Mouse (Mus musculus) kidney, embryonic 14.5 days (tissue): ENCODE data around the gene Acbd4. TPM values are rescaled to one million over a fixed set of nuclear protein-coding genes. Genes with fewer than 3 reads are reported as not detected.

Source experiments
- ATAC-seq: fragments of 200-750 bp; cut with Nextera tagmentation; 2 replicates; pipeline ENCODE4 v1.8.0; 2017; ENCODE audit warnings: moderate number of reproducible peaks, mild to moderate bottlenecking, moderate TSS enrichment, moderate library complexity; ENCODE audit not compliant: low FRiP score, low TSS enrichment
- H3K27ac ChIP-seq: fragments of 300-500 bp; sonication (generic); 2 replicates; pipeline ENCODE4 v1.5.1; 2014; ENCODE audit warnings: low read depth, mild to moderate bottlenecking, low read length, moderate library complexity, mixed read lengths
- H3K27me3 ChIP-seq: fragments of 300-500 bp; sonication (generic); 2 replicates; pipeline ENCODE4 v1.6.1; 2014; ENCODE audit warnings: mild to moderate bottlenecking, low read length; ENCODE audit not compliant: control insufficient read depth, insufficient read depth
- H3K36me3 ChIP-seq: fragments of 300-500 bp; sonication (generic); 2 replicates; pipeline ENCODE4 v1.6.1; 2014; ENCODE audit warnings: low read length, mixed read lengths; ENCODE audit not compliant: control insufficient read depth, insufficient read depth
- H3K4me1 ChIP-seq: fragments of 300-500 bp; sonication (generic); 2 replicates; pipeline ENCODE4 v1.6.1; 2014; ENCODE audit warnings: low read length, mixed read lengths; ENCODE audit not compliant: control insufficient read depth, insufficient read depth
- H3K4me2 ChIP-seq: fragments of 300-500 bp; sonication (generic); replicated peaks from 2 replicates; pipeline ENCODE4 v1.6.1; 2014; ENCODE audit warnings: low read depth, mild to moderate bottlenecking, low read length
- H3K4me3 ChIP-seq: fragments of 300-500 bp; sonication (generic); 2 replicates; pipeline ENCODE4 v1.5.1; 2014; ENCODE audit warnings: mild to moderate bottlenecking, low read length
- H3K9ac ChIP-seq: fragments of 300-500 bp; sonication (generic); 2 replicates; pipeline ENCODE4 v1.6.1; 2014; ENCODE audit warnings: low read depth, mild to moderate bottlenecking, low read length, moderate library complexity
- H3K9me3 ChIP-seq: fragments of 300-500 bp; sonication (generic); 2 replicates; pipeline ENCODE4 v1.6.1; 2016; ENCODE audit warnings: low read length; ENCODE audit not compliant: control insufficient read depth
- WGBS: fragments of 180-500 bp; shearing (Covaris S2); extraction: QIAGEN DNeasy Blood & Tissue Kit; methylation state at CpG from one replicate; pipeline ENCODE4 v1.1.7; 2014; 5-methylcytosine and 5-hydroxymethylcytosine counted together
- polyA plus RNA-seq: library from polyadenylated mRNA; unstranded; fragments of >200 nt; fragmentation: Nextera tagmentation; extraction: Ambion mirVana; gene quantifications from 2 replicates; pipeline ENCODE4 v1.2.1, GENCODE M21; 2014

Acbd4 gene
- polyA plus RNA-seq, 1 experiment from 2014 or later: 15.8 TPM

- no peak overlapping the region for H3K27ac ChIP-seq
- no peak overlapping the region for H3K9ac ChIP-seq
- 52% methylated on average over 8 of the region's 8 CpGs for WGBS
- ATAC-seq: no peak
- no peak overlapping the region for H3K4me3 ChIP-seq
- no peaks in the 10 kb centered on the region for H3K9me3 ChIP-seq
- no peaks in the 10 kb centered on the region; the same call in 1 of the 2 replicates for H3K4me1 ChIP-seq
- peaks cover 9% of the 10 kb centered on the region for H3K27me3 ChIP-seq
- H3K4me2 ChIP-seq: no peak overlapping the region
- no peaks in the 10 kb centered on the region; the same call in 1 of the 2 replicates for H3K36me3 ChIP-seq
Observed at GRCm38 (mm10) chr11:103076581-103076980, 24.9 kb upstream of the Acbd4 start.

- H3K9me3 ChIP-seq: no peaks in the 10 kb centered on the region
- no peaks in the 10 kb centered on the region for H3K36me3 ChIP-seq
- H3K9ac ChIP-seq: no peak overlapping the region
- peaks cover 13% of the 10 kb centered on the region for H3K27me3 ChIP-seq
- H3K4me2 ChIP-seq: no peak overlapping the region
- ATAC-seq: no peak
- H3K27ac ChIP-seq: no peak overlapping the region
- no peaks in the 10 kb centered on the region; the same call in 1 of the 2 replicates for H3K4me1 ChIP-seq
- WGBS: 85% methylated on average over 11 of the region's 11 CpGs
- no peak overlapping the region for H3K4me3 ChIP-seq
Observed at GRCm38 (mm10) chr11:103078131-103078530, 23.4 kb upstream of the Acbd4 start.

- Histone ChIP-seq H3K27ac (no peak overlapping the region), H3K9me3 (no peaks in the 10 kb centered on the region), H3K36me3 (no peaks in the 10 kb centered on the region), H3K27me3 (peaks cover 13% of the 10 kb centered on the region), H3K4me3 (peak overlapping the region; percentile 30), H3K4me1 (no peaks in the 10 kb centered on the region; the same call in 1 of the 2 replicates), H3K9ac (peak overlapping the region; percentile 34; the same call in 1 of the 2 replicates), H3K4me2 (peak overlapping the region; percentile 51)
- ATAC-seq: peak; percentile 53
- 3% methylated on average over 43 of the region's 43 CpGs for WGBS
Observed at GRCm38 (mm10) chr11:103080323-103081091, 21.0 kb upstream of the Acbd4 start.

GRCm38 (mm10) chr11:103081631-103082030 is 19.9 kb upstream of the Acbd4 start:
- H3K4me1 ChIP-seq: no peaks in the 10 kb centered on the region; the same call in 1 of the 2 replicates
- no peak overlapping the region for H3K4me2 ChIP-seq
- H3K36me3 ChIP-seq: no peaks in the 10 kb centered on the region
- H3K27ac ChIP-seq: no peak overlapping the region
- 58% methylated on average over 6 of the region's 6 CpGs for WGBS
- H3K4me3 ChIP-seq: no peak overlapping the region
- ATAC-seq: no peak; the same call in 1 of the 2 replicates
- no peaks in the 10 kb centered on the region for H3K9me3 ChIP-seq
- H3K9ac ChIP-seq: no peak overlapping the region
- peaks cover 13% of the 10 kb centered on the region for H3K27me3 ChIP-seq

GRCm38 (mm10) chr11:103093306-103093705 is 8.2 kb upstream of the Acbd4 start:
- peaks cover 23% of the 10 kb centered on the region for H3K4me1 ChIP-seq
- no peak overlapping the region for H3K27ac ChIP-seq
- ATAC-seq: no peak
- H3K4me2 ChIP-seq: no peak overlapping the region
- H3K4me3 ChIP-seq: no peak overlapping the region
- WGBS: 91% methylated on average over 7 of the region's 7 CpGs
- H3K9ac ChIP-seq: no peak overlapping the region
- no peaks in the 10 kb centered on the region for H3K27me3 ChIP-seq
- H3K9me3 ChIP-seq: no peaks in the 10 kb centered on the region
- no peaks in the 10 kb centered on the region for H3K36me3 ChIP-seq

GRCm38 (mm10) chr11:103093862-103094833 is 7.3 kb upstream of the Acbd4 start:
- H3K9me3 ChIP-seq: no peaks in the 10 kb centered on the region
- ATAC-seq: no peak; the same call in 1 of the 2 replicates
- H3K4me3 ChIP-seq: no peak overlapping the region
- H3K9ac ChIP-seq: no peak overlapping the region
- H3K27ac ChIP-seq: peak overlapping the region; percentile 47; the same call in 1 of the 2 replicates
- no peaks in the 10 kb centered on the region for H3K27me3 ChIP-seq
- H3K4me2 ChIP-seq: no peak overlapping the region
- H3K36me3 ChIP-seq: no peaks in the 10 kb centered on the region
- 66% methylated on average over 20 of the region's 20 CpGs for WGBS
- peaks cover 29% of the 10 kb centered on the region for H3K4me1 ChIP-seq

GRCm38 (mm10) chr11:103095107-103095670 is 6.3 kb upstream of the Acbd4 start:
- peaks cover 39% of the 10 kb centered on the region for H3K4me1 ChIP-seq
- no peaks in the 10 kb centered on the region for H3K27me3 ChIP-seq
- 48% methylated on average over 9 of the region's 9 CpGs for WGBS
- no peaks in the 10 kb centered on the region for H3K9me3 ChIP-seq
- no peaks in the 10 kb centered on the region for H3K36me3 ChIP-seq
- H3K9ac ChIP-seq: no peak overlapping the region
- no peak overlapping the region for H3K4me2 ChIP-seq
- ATAC-seq: 0 out of 2 replicates have a peak, but pooled peaks have one; percentile 3
- H3K27ac ChIP-seq: 0 out of 2 replicates have a peak overlapping the region, but pooled peaks have one; percentile 47
- H3K4me3 ChIP-seq: no peak overlapping the region

GRCm38 (mm10) chr11:103095801-103096200 is 5.7 kb upstream of the Acbd4 start:
- no peaks in the 10 kb centered on the region for H3K36me3 ChIP-seq
- H3K27me3 ChIP-seq: no peaks in the 10 kb centered on the region
- H3K4me3 ChIP-seq: no peak overlapping the region
- H3K4me2 ChIP-seq: no peak overlapping the region
- no peak for ATAC-seq
- peaks cover 44% of the 10 kb centered on the region for H3K4me1 ChIP-seq
- 87% methylated on average over 6 of the region's 6 CpGs for WGBS
- no peak overlapping the region for H3K27ac ChIP-seq
- no peak overlapping the region for H3K9ac ChIP-seq
- no peaks in the 10 kb centered on the region for H3K9me3 ChIP-seq
